Mouse (Mus musculus) heart, postnatal 4 days (tissue): Measurements from ENCODE around the gene Usp29. TPM values are rescaled to one million over a fixed set of nuclear protein-coding genes. Genes with fewer than 3 reads are reported as not detected.
"Not testable (repeated sequence)": the region's sequence is repeated elsewhere in the genome, so short reads cannot be mapped to it uniquely, and the experiment has no call there.

ENCODE experiments used
- DNase-seq: peaks from one replicate; pipeline ENCODE4 v3.0.0; 2021
- total RNA-seq, 2 experiments: library from RNA; stranded (reverse); gene quantifications; 2 replicates each; pipeline ENCODE4 v1.2.3; 2021

Usp29 gene
- total RNA-seq, 2 experiments from 2014 or later = 4.5 to 4.6 TPM

DNA sequence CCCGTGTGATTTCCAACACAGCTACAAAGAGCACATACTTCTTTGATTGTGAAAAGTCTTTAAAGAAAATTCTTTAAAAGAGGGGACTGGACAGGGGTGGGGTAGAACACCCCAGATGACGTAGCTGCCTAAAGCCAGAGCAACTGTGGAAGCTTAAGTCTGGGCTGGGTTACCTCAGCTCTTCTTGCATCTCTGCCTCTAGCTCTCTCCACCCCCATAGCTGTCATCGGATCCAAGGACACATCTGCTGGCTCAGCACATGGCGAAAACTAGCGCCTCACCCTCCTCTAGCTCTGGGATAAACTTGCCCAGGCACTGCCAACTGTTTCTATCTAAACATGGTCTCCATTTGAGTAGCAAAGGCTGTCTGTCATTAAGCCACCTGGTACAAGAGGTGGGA, 34.9 kb downstream of the Usp29 start:
- DNase-seq = no peak

DNA sequence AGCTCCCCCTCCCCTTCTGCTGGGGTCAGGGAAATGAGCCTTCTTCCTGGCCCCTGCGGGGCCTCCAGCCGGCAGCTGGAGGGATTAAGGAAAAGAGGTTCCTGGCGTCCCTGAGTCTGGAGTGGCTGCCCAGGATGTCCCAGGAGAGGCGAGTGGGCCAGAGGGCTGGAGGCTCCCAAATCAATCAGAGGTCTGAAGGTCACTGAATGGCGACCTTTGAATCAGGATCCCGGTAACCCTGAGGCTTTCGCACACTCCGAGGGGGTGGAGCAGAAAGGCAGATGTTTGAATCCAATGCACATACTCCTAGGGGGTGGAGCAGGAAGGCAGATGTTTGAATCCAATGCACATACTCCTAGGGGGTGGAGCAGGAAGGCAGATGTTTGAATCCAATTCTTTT, 39.9 kb downstream of the Usp29 start:
- DNase-seq = peak; percentile 49

DNA sequence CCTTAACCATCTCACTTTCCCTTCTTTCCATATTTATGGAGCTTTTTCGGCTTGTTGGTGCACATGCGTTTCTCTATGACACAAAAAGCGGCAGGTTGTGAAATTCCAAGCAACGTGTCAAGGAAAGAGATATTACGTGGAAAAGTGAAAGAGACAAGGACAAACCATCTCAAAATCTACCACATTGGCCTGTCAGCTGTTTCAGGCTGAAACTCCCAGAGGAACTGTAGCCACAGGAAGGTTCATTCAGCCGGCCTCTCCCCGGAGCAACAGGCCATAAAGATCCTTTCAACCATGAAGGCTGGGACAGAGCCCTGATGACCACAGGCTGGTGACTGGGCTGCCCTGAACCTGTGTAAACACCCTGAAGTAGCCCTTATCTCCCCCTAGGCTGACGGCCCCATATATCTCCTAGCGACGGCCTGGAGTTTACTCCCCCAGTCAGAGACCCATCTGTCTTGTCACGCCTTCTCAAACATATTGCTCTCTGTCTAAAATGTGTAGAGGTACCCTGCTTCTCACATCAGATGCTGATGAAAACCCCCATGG, 43.6 kb downstream of the Usp29 start:
- DNase-seq = not testable (repeated sequence)

DNA sequence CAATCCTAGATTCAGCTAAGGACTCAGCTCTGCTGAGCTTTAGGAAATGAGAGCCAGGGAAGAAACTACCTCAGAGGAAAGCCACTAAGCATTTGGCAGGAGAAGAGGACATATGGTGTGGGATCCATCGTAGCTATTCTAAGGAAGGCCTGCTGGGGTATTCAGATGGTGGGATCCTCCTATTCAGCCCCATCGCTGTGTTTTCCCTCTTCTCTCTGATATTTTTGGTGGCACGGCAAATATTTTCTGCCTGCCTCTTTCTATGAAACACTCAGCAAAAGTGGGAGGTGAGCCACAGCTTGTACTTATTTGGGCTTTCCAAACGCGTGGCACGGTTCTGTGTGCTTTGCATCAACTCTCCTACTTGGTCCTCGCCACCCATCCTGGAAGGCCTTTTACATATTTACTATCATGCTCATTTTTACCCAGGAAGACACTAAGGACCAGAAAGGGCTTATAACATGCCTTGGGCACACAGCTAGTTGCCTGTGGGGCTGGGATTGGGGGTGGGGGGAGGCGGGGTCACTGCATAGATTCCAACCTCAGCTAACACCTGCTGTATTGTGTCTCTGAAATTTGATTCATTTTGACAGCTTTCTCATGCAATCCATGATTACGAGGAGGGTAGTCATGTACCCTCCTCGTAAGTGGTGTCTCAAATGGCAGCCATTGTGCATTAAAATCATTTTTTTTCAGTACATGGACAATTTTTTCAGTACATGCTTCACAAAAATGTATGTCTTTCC, 46.1 kb downstream of the Usp29 start:
- DNase-seq = no peak

DNA sequence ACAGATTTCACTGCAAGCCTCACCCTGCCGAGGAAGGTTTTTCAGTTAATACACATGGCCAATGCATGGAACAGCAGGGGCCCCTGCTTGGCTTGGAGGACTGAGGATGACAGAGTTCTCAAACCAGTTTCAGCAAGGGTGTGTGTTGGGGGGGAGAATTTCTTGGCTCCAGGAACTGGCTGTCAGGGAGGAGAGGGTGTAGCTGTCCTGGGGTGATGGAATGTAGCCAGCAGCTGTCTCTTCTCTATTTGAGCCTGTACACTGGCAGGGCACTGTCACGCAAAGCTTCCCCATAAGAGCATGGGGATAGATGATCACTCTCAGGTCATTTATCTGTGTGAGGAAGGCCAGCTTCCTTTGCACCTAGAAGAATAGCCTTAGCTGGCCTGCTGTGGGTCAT, 46.7 kb downstream of the Usp29 start:
- DNase-seq = peak; percentile 27

DNA sequence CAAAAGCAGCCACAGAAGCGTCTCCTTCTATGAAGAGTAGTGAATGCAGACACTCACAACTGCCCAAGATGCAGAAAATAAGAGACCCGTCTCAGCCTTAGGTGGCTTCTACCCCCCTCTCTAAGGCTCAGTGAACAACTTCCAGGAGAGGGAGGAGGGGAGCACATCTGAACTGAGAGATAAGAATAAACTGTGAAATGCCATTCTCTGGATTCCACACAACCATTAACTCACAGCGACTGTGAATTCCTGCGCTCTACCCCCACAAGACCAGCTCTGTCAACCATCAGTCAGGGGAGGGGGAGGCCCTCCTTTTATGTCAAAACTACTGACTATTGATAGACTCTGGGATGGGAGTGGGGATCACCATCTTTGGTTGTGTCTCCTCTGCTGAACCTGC, 47.3 kb downstream of the Usp29 start:
- no peak for DNase-seq

DNA sequence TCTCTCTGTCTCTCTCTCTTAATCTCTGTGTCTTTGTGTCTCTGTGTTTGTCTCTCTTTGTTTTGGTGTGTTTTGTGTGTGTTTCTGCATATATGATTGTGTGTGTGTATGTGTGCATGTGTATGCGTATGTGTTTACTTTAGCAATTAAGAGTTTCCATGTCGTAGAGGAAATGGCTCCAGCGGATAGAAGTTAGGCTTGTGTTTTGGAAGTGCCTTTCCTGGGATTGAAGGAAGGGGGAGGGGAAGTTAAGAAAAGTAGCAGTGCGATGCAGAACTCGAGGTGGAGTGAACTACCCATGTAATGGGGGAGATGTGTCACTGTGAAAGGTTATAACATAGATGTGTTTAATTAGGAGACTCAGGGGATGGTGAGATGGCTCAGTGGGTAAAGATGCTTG, 48.8 kb downstream of the Usp29 start:
- no peak for DNase-seq

DNA sequence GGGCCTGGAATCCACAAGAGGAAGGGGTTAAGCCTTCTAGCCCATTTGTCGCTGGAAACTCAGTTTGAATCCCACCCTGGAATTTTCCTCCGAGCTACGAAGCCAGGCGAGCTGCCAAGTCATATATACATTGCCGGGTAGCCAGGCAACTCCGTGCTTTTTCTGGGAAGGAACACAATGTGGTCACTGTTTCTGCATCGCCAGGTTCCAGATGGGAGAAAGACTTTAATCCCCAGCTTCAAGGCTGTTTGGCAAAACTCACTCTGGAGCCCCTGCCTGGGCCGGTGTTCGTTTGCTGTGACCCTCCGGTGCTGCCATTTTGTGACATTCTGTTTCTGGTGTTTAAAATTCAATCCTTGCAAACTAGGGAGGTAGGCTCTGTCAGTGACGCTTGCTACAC, 51.2 kb downstream of the Usp29 start:
- no peak for DNase-seq

DNA sequence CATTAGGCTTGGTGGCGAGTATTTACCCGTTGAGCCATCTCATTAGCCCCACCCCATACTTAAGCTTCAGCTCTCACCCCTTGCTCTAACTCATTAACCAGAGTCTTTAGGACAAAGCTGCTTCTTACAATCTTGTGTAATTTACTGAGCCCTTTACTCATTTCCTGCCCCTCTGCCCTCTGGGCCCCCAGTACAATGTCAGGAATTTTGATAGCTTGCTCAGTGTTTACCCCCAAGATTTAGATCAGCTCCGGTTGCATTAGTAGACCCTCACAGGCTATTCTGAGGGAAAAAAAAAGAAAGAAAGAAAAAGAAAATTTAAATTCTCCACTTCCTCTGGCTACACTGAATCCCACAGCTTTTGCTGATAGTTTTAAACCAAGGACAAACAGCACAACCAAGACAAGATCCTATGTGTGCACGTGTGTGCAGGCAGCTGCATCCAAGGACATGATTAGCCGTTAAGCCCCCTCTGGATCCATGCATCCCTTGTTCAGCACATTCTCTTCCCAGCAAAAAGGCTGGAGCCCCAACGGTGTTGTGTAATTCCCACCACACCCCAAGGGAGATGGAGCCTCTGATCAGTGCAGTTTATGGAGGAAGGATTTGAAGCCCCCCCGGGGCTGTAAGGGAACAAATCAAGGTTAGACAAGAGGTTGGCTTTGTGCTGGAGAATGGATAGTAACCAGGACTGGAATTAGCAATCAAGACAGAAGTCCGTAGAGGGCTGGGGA, 54.1 kb downstream of the Usp29 start:
- no peak for DNase-seq

DNA sequence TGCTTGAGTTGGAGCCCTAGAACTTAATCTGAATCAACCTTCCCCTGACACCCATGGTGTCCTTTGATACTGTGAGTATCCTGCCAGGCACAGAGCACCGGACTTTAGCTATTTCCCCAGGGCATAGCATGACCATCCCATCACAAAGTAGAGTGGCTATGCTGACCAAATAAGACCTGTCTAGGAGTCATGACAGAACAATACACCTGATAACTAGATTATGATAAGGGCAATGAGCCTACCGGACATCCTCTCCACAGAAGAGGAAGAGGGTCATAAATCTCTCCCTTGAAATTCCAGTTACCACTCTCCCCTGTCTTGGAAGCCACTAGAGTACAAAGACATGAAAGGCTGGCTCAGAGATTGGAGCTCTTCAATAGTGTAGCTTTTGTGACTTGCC, 56.6 kb downstream of the Usp29 start:
- no peak for DNase-seq

DNA sequence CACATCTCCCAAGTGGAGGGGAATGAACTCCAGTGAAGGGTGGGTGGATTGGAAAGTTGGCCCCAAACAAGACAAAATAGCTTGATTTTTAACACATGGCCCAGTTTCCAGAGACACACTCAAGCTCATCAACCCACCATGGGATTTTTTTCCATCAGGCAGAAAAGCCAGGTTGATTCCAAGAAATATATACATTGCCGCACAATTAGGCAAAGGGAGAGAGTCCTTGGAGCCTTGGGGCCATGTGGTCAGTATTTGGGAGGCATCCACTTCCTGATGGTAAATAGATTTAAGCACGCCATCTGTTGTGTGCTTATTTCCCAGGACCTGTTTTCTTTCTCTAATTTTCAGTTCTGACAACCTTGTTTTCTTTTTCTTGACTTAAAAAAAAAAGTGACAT, 57.7 kb downstream of the Usp29 start:
- no peak for DNase-seq

DNA sequence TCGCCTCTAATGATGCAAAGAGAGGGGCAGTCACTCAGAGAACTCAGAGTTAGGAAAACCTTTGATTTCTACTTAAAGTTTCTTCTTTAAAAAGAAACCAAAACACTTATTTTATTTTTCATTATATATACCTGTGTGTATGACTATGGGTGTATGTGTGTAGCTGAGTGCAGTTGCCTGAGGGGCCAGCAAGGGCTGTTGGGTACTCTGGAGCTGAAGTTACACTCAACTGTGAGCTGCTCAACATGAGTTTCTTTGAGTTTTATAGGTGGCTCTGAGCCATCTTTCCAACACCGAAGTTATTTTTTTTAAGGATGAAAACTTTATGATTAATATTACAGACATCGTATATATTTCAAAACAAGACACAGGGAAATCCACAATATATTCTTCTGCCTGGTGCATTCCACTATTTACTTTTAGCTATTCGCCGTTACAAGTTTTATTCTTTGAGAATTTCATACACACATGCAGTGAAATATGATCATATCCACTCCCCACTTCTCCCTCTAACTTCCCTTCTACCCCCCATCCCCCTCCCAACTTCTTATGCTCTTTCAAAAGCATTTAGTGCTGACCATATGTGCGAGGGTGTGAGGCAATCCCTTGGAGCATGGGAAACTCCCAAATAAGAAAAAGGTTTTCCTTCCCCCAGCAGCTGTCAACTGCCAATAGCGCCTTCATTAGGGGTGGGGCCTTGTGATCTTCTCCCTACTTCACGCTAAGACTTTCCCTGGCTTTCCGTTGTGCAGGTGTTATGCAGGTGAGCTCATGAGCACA, 61.1 kb downstream of the Usp29 start:
- DNase-seq = no peak

DNA sequence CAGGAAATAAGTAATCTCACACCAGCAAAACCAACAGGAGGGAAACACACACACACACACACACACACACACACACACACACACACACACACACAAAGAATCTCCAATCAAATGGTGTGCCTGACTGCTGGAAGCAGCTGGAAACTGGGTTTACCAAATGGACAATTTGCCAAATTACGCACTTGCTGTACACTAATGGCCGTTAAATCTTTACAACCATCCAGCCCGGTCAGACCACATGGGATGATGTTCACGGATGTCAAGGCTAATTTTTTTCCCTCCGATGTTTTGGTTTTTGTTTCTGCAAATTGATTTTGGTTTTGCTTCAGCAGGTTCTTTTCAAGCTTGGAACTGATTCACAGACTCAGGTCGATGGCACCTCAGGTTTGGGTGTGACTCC, 62.9 kb downstream of the Usp29 start:
- DNase-seq = no peak

DNA sequence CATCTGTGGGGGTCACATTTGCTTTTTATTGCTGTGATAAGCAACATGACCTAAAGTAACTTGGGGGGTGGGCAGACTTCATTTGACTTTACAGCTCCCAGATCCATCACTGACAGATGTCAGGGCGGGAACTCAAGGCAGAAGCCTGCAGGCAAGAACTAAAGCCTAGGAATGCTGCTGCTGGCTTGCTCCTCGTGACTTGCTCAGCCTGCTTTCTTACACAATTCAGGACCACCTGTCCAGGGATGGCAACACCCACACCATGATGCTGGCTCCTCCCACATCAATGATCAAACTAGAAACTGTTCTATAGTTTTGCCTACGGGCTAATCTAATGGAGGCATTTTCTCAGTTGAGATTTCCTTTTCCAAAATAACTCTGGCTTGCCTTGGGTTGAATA, 63.4 kb downstream of the Usp29 start:
- DNase-seq = no peak

DNA sequence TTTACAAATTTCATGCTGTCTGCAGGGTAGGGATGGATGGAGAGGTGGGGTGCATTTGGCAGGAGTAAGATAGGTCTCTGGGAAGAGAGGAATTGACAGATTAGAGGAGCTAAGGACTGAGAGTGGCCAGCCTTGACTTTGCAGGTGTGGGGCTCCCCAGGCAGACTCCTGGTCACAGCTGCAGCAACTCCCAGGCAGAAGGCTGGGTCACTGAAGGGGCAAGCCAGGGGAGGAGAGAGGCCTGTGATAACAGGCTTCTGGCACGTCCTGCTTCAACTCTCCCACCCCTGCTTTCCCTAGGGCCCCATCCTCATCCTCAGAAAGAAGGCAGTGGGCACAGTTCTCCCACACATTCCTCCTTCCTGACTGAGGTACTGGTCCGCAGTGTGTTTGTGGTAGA, 67.0 kb downstream of the Usp29 start:
- DNase-seq = no peak

DNA sequence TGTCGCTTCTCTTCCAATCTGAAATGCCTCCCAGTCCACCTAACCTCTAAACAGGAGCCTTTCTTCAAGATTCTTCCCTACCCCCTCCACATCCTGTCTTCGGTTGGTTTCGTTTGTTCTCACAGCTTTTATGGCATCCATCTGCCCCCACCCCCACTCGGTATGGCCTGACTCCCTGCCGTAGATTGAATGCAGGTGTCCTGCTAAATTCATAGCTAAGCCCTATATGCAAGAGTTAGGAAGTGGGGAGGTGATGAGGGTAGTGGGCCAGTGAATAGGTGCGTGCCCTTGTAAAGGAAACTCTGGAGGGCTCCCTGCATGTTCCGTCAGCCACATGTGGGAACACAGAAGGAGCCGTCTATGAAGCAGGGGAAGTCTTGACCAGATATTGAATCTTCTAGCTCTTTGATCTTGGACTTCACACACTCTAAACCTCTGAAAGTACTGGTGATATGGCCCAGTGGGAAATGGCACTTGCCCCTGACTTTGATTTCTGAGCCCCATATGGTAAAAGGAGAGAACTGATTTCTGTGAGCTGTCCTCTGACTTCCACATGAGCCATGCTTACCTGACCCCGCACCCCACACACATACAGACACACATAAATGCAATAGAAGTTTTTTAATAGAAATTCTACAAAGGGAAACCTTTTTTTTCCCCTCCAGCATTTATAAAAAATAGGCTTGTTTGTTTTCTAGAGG, 68.9 kb downstream of the Usp29 start:
- DNase-seq = no peak

DNA sequence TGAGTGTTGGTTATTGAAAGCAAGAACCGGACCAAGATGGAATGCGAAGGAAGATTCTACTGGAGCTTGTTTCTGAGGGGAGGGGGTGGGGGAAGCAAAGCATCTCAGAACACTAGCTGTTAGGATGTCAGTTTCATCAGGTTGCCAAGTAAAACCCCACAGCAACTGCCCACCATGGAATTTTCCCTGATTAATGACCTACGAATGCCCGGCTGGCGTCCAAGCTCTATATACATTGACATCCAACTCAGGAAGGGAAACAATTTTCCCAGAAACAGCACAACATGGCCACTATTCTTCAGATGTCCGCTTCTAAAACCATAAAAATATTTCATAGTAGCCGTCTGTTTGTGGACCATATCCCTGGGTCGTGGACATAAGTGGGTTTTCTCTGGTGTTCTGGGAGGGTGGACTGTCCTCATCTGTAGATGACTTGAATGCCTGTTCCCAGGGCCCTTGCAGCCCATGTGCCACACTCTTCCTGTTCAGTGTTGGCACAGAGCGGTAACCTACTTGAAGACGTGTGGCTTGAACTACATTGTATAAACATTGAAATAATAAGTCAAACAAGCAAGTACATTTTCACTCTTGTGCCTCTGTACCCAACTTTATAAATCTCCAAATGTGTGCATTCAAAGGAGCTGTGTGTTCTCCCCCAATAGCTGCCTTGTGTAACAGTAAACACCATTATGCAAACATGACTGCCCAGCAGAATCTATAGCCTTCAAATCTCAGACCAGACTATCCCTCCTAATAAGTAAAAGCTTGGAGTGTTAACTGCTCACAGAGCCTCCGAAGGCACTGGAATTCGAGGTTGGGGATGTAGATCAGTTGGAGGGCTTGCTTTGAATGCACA, 70.4 kb downstream of the Usp29 start:
- DNase-seq = no peak

DNA sequence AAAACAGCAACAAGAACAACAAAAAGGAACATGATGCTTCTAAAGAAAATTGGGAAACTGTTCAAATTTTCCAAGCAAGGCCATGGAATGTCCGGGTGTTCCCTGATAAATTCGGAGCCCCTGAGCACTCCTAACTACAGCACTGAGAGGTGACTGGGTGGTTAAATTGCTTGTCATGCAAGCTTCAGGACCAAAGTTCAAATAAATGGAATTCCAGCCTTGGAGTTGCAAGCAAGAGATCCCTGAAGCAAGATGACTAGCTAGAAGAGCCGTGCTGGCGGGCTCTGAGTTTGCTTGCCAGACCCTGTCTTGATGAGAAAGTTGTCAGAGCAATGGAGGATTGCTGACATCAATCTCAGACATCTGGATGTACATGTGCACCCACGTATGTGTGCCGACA, 71.3 kb downstream of the Usp29 start:
- no peak for DNase-seq

DNA sequence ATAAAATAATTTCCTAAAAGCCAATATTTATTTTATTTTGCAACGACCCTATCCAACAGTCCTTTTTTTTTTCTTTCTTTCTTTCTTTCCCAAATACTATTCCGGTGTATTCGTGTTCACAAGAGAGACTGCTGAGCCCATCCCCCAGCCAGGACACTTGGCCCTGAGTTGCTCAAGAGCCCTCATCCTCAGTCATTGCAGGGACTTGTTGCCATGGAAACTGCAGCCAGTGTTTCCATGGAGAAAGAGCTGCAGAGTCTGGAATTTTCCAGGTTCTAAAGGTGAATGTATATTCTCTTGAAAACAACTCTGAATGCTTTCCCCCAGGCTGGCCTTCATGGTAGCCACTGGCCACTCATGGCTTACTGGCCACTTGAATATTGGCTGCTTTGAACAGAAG, 80.2 kb downstream of the Usp29 start:
- no peak for DNase-seq

DNA sequence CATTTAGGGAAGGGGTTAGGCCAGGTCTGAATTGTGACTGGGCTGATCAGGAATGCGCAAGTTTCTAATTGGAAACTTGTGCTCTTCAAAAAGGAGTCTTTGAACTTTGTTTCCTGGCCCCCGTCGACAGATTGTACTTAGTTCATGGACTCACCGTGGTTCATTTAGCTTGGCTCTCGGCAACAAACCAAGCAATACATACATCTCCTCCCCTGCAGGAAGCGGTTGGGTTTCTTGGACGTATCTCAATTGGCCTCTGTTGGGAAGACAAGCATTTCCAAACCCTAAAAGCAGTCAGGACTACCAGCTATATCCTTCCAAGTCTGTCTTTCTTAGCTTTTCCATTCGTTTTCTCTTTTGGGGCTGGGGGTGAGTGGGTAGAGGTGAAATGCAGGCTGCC, 84.6 kb downstream of the Usp29 start:
- DNase-seq = no peak

DNA sequence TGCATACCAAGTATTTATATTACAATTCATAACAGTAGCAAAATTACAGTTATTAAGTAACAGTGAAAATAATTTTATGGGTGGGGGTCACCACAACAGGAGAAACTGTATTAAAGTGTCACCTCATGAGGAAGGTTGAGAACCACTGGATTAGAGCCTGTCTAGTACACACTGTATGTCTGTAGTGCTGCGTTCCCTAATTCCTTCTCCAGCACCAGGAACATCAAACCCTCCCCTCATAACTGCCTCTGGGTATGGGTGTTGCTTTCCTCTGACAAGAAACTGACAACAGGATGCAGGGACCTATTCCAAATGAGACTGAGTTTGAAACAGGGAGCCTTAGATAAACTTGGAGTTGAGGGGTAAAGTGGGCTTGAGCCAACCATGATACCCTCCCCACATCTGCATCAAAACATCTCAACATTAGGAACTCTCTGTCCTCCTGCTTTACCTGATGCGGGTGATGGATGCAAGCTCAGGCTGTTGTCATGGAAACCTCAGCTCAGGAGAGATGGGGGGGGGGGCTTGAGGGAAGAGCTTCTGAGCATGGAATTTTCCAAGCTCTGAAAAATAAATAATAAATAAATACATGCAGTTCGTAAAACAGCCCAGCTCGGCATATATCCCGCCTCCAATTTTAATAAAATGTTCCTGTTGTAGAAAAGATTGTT, 86.5 kb downstream of the Usp29 start:
- DNase-seq = no peak
